Mouse (Mus musculus): ENCODE data around the gene Galr2.

DNA sequence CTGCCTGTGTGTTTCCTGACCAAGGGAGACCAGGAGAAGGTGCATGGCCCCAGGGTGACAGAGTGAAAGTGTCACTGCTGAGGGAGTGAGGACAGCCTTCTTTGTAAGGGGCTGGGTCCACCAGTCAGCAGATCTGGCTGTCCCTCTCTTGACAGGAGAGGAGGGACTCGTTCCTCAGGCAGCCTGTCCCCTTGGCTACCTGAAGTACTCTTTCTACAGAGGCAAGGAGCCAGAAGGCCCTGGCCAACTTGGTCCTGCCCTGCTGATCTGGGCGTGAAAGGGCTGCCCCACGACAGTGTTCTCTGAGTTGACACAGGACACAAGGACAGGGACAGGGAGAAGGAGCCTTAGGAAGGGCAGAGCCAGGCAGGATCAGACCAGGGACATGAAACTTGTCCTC is 16.3 kb downstream of the Galr2 start:
- TF ChIP-seq HCFC1 (IDR thresholded peaks at IDR 0.05; ENCODE audit: borderline replicate concordance, insufficient read depth, low read length) = no peak
- TF ChIP-seq ZNF384 (IDR thresholded peaks at IDR 0.05; ENCODE audit: low read depth, low read length) = no peak
- TF ChIP-seq CHD2 (IDR thresholded peaks at IDR 0.05; ENCODE audit: low read depth, low read length) = no peak
- TF ChIP-seq ZC3H11A (IDR thresholded peaks at IDR 0.05; ENCODE audit: borderline replicate concordance, low read depth, low read length) = no peak
- TF ChIP-seq MAFK (IDR thresholded peaks at IDR 0.05; ENCODE audit: insufficient read depth, low read depth, low read length) = no peak
